Mouse (Mus musculus) T-helper 1 cell (primary cell): ENCODE results near the gene Nemf.
"Not testable (repeated sequence)": the region's sequence is repeated elsewhere in the genome, so short reads cannot be mapped to it uniquely, and the experiment has no call there.

ENCODE experiments used
- in situ Hi-C: fragments of 300-600 bp; cut with MboI, MseI; formaldehyde crosslinking; loops from one replicate; pipeline ENCODE4 v1.15.1; 2025; ENCODE audit warnings: high pct_unique_total_duplicates

The Nemf gene

DNA sequence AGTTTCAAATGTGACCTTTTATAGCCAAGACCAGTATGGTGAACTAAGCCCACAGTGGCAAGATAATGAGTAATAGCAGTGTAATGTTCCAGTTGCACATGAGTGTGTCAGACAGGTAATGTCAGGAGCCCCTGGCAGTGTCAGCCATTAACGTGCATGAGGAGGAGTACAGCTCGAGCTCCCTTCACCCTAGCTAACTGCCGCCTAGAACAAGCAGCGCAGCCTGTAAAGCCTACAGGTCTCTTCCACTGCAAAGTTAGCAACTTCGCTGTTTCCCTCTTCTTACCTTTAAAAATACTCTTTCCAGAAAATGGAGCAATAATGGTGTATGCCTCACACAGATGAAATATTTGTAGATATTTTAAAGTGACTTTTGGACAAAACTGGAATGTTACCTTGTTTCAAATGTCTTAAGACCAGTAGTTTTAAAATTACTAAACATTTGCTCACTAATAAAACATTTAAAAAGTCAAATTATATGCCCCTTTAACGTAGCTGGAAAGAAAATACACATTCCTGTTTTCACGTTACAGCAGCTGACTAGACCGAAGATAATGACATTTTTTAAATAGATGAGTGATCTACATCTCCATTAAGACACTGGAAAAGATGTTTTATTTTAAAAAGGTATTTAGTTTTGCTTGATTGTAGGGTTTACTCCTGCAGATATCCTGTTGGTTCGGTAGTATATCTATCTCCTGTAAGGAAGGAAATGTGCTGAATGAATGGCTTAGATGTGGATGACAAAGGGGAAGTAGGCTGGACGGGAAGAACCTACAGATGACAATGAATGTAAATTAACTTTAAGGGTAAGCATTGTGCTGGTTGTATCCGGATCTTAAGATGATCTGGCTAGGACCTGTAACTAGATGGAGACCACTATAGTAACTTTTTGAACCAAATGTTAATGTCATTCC lies 17.1 kb upstream of the Nemf start:
- in situ Hi-C loops = loop anchor here (5.0 kb wide), 1 partner anchor 138 kb away; no protein-coding TSS in a partner anchor

DNA sequence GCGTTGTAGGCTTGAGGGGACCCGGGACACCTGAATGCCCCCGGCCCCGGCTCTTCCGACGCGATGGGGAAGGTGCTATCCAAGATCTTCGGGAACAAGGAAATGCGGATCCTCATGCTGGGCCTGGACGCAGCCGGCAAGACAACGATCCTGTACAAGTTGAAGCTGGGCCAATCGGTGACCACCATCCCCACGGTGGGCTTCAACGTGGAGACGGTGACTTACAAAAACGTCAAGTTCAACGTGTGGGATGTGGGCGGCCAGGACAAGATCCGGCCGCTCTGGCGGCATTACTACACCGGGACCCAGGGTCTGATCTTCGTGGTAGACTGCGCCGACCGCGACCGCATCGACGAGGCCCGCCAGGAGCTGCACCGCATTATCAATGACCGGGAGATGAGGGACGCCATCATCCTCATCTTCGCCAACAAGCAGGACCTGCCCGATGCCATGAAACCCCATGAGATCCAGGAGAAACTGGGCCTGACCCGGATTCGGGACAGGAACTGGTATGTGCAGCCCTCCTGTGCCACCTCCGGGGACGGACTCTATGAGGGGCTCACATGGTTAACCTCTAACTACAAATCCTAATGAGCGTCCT lies 15.9 kb upstream of the Nemf start:
- in situ Hi-C loops = loop anchor here (5.0 kb wide), 1 partner anchor 139 kb away; no protein-coding TSS in a partner anchor

DNA sequence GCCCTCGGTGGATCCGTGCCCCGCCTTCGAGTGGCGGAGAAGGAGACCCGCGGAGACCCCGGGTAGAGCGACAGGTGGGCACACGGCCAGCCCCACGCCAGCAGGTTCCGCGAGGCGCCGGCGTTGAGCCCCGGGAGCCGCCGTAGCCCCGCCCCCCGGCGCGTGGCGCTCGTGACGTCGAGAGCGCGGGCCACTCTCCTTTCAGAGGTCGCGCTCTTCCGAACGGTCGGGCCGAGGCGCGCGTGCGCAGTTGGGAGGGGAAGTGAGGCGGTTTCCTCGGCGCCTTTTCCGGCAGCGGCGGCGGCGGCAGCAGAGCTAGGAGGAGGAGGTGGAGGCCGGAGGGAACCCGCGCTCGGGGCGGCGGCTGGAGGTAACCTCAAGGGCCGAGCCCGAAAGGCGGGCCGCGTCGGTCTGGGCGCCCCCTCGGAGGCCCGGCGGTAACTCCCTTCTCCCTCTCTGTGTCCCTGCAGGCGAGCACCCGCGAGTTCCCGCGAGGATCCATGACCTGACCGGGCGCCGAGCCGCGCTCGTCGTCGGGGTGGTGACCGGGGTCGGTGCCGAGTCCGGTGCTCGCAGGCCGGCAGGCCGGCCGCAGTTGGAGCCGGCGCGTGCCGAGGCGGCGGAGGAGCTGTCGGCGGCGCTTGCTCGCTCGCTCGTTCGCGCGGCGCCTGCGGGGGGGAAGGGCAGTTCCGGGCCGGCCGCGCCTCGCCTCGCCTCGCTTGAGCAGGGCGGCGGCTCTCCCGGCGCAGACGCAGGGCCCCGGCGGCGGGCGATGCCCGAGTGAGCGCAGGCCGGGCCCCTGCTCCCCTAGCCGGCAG lies 15.1 kb upstream of the Nemf start, which contains the start of the genes Arf6 and Gm9887:
Arf6 (plus strand) TSS at position 297 of the 818 bp plus-strand sequence.
Gm9887 (minus strand) TSS at position 605 of the 818 bp plus-strand sequence.
- in situ Hi-C loops = loop anchor here (5.0 kb wide), 1 partner anchor 140 kb away; no protein-coding TSS in a partner anchor

DNA sequence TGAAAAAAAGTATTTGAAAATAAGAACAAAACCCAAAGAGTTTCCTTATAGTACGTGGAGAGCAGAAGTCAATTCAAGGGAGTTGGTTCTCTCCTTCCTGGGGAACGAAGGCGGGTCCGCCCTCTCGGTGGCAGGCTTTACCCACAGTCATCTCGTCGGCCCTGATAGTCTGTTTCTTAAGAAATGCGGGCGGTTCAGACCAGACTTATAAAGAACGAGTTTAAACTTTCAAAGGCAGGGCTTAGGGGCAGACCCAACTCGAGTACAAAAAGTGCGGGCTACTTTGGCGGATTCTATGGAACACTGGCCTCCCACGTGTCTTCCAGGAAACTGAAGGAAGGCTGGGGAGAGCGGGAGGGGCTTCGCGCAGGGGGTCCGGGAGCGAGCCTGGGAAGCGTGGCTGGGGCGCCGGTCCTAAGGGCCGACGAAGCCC lies 14.5 kb upstream of the Nemf start:
- in situ Hi-C loops = loop anchor here (5.0 kb wide), 1 partner anchor 141 kb away; no protein-coding TSS in a partner anchor

DNA sequence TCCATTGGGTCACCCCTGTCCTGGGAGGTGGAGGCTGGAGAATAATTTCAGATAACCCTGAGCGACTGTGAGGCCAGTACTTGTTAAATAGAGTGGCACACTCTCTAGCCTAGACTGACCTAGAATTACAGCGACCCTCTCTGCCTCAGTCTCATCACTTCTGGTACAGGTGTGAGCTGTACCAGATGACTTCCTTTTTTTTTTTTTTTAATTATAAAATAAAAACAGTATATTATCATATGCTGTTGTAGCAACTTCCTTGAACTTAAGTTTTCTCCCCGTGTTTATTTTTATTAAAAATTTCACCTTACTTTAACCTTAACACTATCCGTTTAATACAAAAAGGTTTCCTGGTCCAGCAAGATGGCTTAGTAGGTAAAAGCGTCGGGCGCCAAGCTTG lies 14.0 kb upstream of the Nemf start:
- in situ Hi-C loops = loop anchor here (5.0 kb wide), 1 partner anchor 141 kb away; no protein-coding TSS in a partner anchor

DNA sequence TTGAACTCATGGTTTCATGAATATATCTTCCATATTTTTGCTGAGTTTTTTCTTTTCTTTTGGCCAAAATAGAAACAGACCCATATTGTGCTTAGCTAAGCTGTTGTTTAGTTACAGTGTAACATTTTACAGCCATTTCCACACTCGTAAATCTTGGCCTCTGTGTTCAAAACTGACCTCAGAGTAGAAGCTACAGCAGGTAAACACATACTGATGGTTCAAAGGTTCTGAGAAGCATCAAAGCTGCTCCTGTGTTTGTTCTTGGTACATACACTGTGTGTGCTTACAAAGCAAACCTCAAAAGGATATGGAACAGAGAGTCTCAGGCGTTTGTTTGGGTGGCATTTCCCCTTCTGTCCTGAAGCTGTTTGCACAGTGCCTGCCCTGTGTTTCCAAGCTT lies 10.6 kb upstream of the Nemf start:
- in situ Hi-C loops = no loop called here

DNA sequence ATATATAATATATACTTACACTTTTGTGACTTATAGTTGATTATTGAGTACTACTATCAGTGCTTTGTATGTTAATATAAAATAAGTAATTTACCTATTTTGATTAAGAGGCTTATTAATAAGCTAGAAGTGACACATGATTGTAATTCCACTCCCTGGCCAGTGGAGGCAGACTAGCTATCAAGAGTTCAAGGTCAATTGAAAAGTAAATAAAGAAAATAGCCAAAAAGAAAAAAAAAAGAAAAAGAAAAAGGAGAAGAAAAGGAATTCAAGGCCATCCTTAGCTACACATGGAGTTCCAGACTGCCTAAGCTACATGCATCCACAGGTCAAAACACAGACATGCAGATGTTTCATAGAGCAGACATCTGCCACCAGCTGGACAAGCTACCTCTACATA lies 9.5 kb upstream of the Nemf start:
- in situ Hi-C loops = no loop called here

DNA sequence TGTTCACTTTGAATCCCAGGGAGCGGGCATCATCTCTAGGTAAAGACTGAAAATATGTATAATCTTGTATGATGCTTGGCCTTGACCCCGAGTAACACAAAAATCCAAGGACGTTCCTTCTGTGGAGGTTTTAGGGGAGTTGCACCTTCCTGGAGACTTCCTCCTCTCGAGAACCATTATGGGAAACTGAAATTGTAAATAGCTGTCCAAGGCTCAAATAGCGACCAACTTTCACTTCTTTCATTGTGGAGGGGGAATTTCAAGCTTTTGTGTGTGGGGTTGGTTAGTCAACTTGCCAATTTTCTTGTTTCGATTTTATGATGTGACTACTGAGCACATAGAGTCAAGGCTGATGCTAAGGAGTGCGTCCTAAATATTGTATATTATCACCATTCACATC lies 8.8 kb upstream of the Nemf start:
- in situ Hi-C loops = no loop called here

DNA sequence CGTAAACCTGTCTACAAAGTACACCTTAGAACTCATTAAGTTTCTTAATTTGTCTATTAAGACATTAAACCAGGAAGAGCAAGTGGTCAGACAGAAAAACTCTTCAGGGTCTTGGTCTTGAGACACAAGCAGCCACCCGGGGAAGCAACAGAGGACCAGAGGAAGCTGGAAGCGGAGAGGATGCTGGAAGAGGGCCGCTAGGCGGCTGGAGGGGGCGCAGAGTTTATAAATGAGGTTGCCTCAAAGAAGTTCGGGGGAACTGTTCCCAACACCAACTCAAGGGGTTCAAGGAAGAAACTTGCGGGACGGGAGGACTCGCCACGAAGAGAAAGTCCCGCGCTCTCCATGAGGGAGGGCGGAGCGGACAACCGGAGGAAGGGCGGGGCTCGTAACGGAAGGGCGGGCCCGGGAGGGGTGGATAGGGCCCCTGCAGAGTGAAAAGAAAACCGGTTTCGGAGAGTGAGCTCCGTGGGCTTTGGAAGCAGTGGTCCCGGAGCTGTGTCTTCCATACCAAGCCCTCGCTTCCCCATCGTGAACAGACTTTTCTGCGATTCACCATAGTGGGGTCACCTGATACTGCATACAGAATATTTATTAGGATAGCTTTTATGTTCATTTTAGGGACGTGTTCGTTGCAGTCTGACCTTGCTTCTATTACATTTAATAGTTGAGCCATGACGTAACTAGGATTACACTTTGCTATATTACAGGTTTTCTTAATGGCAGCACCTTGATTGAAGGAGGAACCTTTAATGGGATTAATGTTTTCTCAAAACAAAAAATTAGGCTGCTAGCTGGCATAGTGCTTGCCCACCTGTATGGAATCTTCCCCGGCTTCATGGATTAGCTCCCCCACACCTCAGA lies 7.2 kb upstream of the Nemf start:
- in situ Hi-C loops = no loop called here

DNA sequence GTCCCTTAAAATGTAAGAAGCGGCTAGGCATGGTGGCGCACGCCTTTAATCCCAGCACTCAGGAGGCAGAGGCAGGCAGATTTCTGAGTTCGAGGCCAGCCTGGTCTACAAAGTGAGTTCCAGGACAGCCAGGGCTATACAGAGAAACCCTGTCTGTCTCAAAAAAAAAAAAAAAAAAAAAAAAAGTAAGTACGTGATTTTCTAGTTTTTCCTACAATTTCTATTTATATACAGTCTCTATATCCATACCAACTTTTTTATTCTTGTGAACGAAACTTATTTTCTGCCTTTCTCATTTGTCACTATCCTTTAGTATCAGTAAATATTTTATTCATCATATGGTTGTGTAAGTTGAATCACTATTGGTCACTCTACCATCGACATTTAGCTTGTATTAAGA lies 6.1 kb upstream of the Nemf start:
- in situ Hi-C loops = not testable (repeated sequence)

DNA sequence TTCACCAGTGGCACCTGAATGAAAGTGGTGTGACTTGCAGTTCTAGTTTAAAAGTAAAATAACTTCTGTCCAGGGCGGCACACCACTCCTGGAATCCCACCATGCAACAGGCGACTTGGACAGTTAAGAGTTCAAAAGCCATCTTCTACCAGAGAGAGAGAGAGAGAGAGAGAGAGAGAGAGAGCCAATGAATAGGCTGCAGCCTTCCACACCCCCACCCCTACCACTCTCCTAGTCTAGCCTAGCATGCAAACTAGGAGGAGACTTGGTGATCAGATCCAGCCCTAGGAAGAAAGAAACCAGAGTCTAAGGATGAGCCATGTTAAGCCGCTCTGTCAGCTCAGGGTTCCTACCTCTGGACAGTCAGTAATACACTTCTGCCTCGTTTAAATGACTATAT lies 5.4 kb upstream of the Nemf start:
- in situ Hi-C loops = no loop called here

DNA sequence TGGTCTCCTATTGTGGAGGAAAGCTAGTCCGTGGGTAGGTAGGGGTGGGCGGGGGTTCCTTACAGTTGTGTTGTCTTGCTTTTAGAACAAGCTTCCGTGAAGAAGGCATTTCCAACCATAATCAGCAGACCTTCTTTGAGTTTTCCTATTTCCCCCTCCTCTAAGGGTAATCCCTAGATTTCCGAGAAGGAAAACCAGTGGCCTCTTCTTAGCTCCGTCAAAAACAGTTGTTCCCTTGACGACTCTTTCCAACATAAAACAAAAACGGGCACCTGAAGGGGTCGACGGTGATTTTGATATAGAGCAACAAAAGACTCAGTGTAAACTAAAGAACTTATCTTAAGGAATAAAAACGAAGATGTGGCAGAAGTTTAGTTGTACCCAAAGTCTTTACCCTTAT lies 5.0 kb upstream of the Nemf start:
- in situ Hi-C loops = no loop called here

DNA sequence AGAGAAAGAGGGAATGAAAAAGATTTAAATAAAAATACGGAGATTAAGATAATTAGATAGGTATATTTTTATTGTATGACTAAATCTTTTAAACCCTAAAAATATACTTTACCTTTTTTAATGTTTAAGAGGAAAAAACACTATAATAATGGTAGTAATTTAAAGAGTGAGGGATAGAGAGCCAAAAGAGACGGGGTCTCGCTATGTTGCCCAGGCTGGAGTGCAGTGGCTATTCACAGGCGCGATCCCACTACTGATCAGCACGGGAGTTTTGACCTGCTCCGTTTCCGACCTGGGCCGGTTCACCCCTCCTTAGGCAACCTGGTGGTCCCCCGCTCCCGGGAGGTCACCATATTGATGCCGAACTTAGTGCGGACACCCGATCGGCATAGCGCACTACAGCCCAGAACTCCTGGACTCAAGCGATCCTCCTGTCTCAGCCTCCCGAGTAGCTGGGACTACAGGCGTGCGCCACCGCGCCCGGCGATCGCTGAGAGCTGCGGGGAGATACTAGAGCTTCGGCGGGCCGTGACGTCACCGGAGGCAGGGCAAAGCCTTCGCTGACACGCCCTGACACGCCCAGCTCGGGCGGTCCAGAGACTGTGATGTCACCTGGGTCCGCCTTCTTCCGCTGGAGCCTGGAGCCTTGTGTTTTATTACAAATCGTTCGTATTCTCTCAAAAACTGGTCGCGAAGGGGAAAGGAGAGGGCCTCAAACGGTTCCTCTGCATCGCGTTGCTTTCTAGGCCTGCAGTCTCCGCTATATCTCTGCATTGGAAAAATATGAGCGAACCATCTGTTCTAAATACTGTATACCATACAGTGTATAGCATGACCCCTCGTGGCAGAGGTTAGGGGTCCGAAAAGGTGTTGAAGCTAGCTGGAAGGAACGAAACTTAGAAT lies 4.3 kb upstream of the Nemf start:
- in situ Hi-C loops = not testable (repeated sequence)

DNA sequence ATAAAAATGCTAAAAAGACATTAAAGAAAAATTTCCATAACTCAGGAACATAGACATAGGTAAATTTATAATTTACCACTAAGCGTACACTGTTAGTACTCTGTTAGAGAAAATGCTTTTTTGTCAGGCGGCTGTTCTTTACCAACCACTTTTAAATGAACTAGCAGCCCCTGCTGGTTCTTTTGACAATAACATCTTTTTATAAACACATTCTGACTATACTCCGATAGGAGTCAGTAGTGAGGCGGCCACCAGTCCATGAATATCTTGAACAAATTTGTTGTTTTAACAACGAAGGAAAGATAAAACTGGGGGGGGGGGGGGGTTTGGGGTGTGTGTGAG lies 3.7 kb upstream of the Nemf start:
- in situ Hi-C loops = no loop called here

DNA sequence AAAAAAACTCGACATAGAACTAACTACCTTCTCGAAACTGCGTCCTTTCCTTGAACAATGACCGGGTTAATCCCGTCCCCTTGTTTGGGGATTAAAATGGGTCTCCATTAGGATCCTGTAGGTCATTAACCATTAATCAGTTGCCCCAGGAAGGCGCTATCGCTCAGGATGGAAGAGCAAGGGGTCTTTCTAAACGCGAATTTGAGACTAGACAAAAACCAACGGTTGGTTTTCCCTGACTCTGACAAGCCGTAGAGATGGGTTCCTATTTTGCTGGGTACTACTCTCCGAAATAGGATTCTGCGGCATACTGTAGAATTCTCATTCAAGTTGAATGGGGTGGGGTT lies 308 bp upstream of the Nemf start:
- in situ Hi-C loops = loop anchor here (5.0 kb wide), 1 partner anchor 220 kb away; no protein-coding TSS in a partner anchor

DNA sequence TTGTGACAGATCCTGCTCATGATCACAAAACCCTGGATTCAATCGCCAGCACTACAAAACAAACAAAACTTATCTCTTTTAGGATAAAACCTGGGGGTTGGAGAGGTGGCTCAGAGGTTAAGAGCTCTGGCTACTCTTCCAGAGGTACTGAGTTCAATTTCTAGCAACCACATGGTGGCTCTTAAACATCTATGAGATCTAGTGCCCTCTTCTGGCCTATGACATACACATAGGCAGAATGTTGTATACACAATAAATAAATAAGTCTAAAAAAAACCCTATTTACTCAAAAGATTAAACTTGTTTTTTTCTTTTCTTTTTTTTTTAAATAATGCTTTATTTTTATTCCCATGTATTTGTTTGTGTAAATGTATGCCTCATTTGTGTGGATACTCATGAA lies 5.3 kb downstream of the Nemf start:
- in situ Hi-C loops = no loop called here

DNA sequence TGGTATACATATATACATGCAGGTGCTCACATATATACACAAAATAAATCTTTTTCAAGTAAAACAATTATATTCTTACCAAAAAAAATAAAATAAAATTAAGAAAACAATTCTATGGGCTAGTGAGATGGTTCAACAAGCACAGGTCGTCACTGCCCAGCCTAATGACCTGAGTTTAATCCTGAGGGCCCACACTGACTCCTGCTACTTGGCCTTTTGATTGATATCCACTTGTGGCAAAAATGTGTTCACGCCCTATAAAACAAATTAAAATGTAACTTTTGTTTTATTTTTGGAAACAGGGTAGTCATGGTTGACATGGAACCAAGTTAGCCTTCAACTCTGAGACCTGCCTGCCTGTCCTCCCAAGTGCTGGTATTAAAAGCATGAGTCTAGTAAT lies 7.0 kb downstream of the Nemf start:
- in situ Hi-C loops = loop anchor here (10.0 kb wide), 1 partner anchor 345 kb away; no protein-coding TSS in a partner anchor

DNA sequence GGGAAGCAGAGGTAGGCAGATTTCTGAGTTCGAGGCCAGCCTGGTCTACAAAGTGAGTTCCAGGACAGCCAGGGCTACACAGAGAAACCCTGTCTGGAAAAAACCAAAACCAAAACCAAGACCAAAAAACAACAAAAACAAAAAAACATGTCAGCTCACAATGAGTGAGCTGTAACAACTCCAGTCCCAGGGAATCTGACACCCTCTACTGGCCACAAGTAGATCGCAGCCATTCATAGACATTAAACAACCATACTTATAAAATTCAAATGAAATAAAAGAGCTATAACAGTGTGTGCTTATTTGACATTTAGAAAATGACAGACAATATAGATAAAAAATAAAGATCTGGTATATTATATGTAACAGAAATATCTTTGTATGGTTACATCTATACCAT lies 23.4 kb downstream of the Nemf start:
- in situ Hi-C loops = loop anchor here (10.0 kb wide), 1 partner anchor 1371 kb away; no protein-coding TSS in a partner anchor

DNA sequence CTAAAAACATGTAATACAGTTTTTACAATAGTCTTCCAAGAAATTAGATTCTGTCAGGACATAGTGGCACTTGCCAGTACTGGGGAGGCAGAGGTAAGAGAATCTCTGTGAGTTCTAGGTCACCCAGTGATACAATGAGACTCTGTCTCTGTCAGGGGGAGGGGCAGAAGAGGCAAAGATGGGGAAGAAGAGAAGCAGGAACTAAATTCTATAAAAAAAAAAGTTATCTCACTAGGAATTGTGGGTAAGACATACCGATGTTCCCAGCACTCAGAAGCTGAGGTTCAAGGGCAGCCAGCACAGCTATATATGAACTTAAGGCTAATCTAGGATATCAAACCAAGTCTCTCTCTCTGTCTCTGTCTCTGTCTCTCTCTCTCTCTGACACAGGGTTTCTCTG lies 24.8 kb downstream of the Nemf start:
- in situ Hi-C loops = loop anchor here (10.0 kb wide), 1 partner anchor 1373 kb away; no protein-coding TSS in a partner anchor

DNA sequence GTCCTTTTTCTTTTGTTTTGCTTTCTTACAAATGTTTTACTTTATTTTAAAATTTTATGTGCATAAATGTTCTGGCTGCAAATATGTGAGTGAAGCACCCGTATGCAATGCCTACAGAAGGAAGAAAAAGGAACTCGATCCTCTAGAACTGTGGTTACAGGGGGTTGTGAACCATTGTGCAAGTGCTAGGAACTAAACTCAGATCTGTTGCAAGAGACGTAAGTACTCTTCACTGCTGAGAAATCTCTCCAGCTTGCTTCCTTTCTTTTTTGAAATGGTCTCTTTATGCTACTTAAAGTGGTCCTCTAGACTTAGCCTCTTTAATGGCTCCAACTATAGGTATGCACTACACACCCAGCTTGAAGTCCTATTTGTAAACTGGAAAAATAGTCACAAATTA lies 25.8 kb downstream of the Nemf start:
- in situ Hi-C loops = loop anchor here (10.0 kb wide), 1 partner anchor 1374 kb away; no protein-coding TSS in a partner anchor
